ENCODE assay signal across 20 mouse cellular contexts in genomic region chr3:138546678-138547077, GRCm38 (mm10).
"Had no signal": no experiment of that assay in that cellular context is flagged by ENCODE, and none has a peak within 500 bp of the region (broad histone marks: within the 10 kb centered on the region; RNA-seq: fewer than 3 reads in every experiment).

No protein-coding gene starts in this region.

- H3K27ac ChIP-seq: limb, embryonic 12.5 days; limb, embryonic 15.5 days; liver, embryonic 14.5 days; neural tube, embryonic 13.5 days; stomach, postnatal 0 days had no signal

- DNase-seq: kidney, adult 18-20 months; kidney, adult 9 months; kidney, postnatal 14 days; kidney, postnatal 4 days; liver, postnatal 0 days; lung, embryonic 14.5 days; lung, postnatal 36 days; midbrain, embryonic 14.5 days; retina, postnatal 1 day; right cerebral cortex, postnatal 4 days; thymus, postnatal 25 days had no signal

- ATAC-seq: inflammation-experienced regulatory T-cells, adult 6 months; intestine, embryonic 16.5 days; liver, postnatal 0 days; lung, postnatal 0 days had no signal

- H3K4me3 ChIP-seq: limb, embryonic 12.5 days; limb, embryonic 15.5 days; megakaryocyte, embryonic 14.5 days; neural tube, embryonic 13.5 days had no signal
